ENCODE assay signal across 17 mouse cellular contexts in genomic region chr14:97850486-97850885, GRCm38 (mm10).
DNase-seq lines count a peak whose midpoint lies in the region; ATAC-seq lines count a peak whose summit lies in the region.
"Had no signal": no experiment of that assay in that cellular context is flagged by ENCODE, and none has a peak within 500 bp of the region (broad histone marks: within the 10 kb centered on the region; RNA-seq: fewer than 3 reads in every experiment).

No protein-coding gene starts in this region.

- H3K27ac ChIP-seq in kidney, embryonic 14.5 days (ENCODE audit: low read depth, low read length) = no peak overlapping the region
- 0 out of 2 replicates have a peak overlapping the region, but pooled peaks have one; percentile 4 for H3K27ac ChIP-seq in kidney, embryonic 15.5 days
- H3K27ac ChIP-seq: embryonic facial prominence, embryonic 10.5 days; forebrain, embryonic 13.5 days; gastrocnemius, adult 2 months had no signal

- no peak overlapping the region for H3K9ac ChIP-seq in kidney, embryonic 14.5 days (ENCODE audit: low read depth, low read length)
- H3K9ac ChIP-seq in kidney, embryonic 15.5 days = no peak overlapping the region
- H3K9ac ChIP-seq: forebrain, embryonic 13.5 days; forebrain, postnatal 0 days; heart, embryonic 12.5 days had no signal

- ATAC-seq in kidney, embryonic 14.5 days (ENCODE audit: low FRiP score, low TSS enrichment) = no peak
- no peak for ATAC-seq in kidney, embryonic 15.5 days (replicated peaks; ENCODE audit: low FRiP score)
- ATAC-seq: forebrain, embryonic 13.5 days; forebrain, postnatal 0 days had no signal

- H3K9me3 ChIP-seq in kidney, embryonic 14.5 days (ENCODE audit: control insufficient read depth, low read length) = no peaks in the 10 kb centered on the region
- H3K9me3 ChIP-seq in kidney, embryonic 15.5 days (replicated peaks) = no peaks in the 10 kb centered on the region
- H3K9me3 ChIP-seq: embryonic facial prominence, embryonic 10.5 days; forebrain, embryonic 13.5 days; heart, embryonic 12.5 days had no signal

- WGBS in kidney, embryonic 14.5 days = 77% methylated on average over 4 of the region's 4 CpGs
- 71% methylated on average over 4 of the region's 4 CpGs for WGBS in kidney, embryonic 15.5 days

- no peaks in the 10 kb centered on the region for H3K27me3 ChIP-seq in kidney, embryonic 14.5 days (ENCODE audit: control insufficient read depth, insufficient read depth, low read length)
- no peaks in the 10 kb centered on the region for H3K27me3 ChIP-seq in kidney, embryonic 15.5 days
- H3K27me3 ChIP-seq: forebrain, embryonic 13.5 days; heart, embryonic 12.5 days had no signal

- peak; percentile 29 for DNase-seq in kidney, adult 11 months
- DNase-seq in kidney, postnatal 14 days = peak; percentile 21
- no peak for DNase-seq in layer of hippocampus, postnatal 14 days (ENCODE audit: low spot score in 2 of 2)
- no peak for DNase-seq in urinary bladder, postnatal 4 days (ENCODE audit: low spot score in 2 of 2)
- DNase-seq in adrenal gland, postnatal 4 days (ENCODE audit: low spot score in 2 of 2) = no peak
- DNase-seq: adrenal gland, postnatal 10 days; cerebellum, adult 11-12 months; cerebellum, adult 9-10 months; cerebellum, postnatal 25 days; forebrain, postnatal 0 days; gastrocnemius, adult 2 months; gastrocnemius, postnatal 25 days had no signal

- no peaks in the 10 kb centered on the region for H3K4me1 ChIP-seq in kidney, embryonic 14.5 days (ENCODE audit: control insufficient read depth, insufficient read depth, low read length)
- H3K4me1 ChIP-seq in kidney, embryonic 15.5 days = no peaks in the 10 kb centered on the region
- H3K4me1 ChIP-seq: forebrain, embryonic 13.5 days; heart, embryonic 12.5 days had no signal

- H3K4me2 ChIP-seq in kidney, embryonic 14.5 days (replicated peaks; ENCODE audit: low read depth, low read length) = no peak overlapping the region
- no peak overlapping the region for H3K4me2 ChIP-seq in kidney, embryonic 15.5 days
- H3K4me2 ChIP-seq: forebrain, embryonic 13.5 days; heart, embryonic 12.5 days had no signal

- no peaks in the 10 kb centered on the region for H3K36me3 ChIP-seq in kidney, embryonic 14.5 days (ENCODE audit: control insufficient read depth, insufficient read depth, low read length)
- no peaks in the 10 kb centered on the region for H3K36me3 ChIP-seq in kidney, embryonic 15.5 days
- H3K36me3 ChIP-seq: embryonic facial prominence, embryonic 10.5 days; heart, embryonic 12.5 days had no signal

- H3K4me3 ChIP-seq in kidney, embryonic 14.5 days (ENCODE audit: low read length) = no peak overlapping the region
- no peak overlapping the region for H3K4me3 ChIP-seq in kidney, embryonic 15.5 days (replicated peaks)
- H3K4me3 ChIP-seq: embryonic facial prominence, embryonic 10.5 days; forebrain, embryonic 13.5 days; gastrocnemius, adult 2 months; heart, embryonic 12.5 days had no signal

Comparison
In these comparisons a context has a peak if more than half of its experiments do, and no peak if none do; other contexts are left out.
1. DNase-seq: peak in kidney, adult 11 months (single experiment) and kidney, postnatal 14 days (single experiment); none in layer of hippocampus, postnatal 14 days (0 of 2), urinary bladder, postnatal 4 days (0 of 2) and adrenal gland, postnatal 4 days (0 of 2).